Mouse (Mus musculus) fibroblast of lung, adult 2 months (primary cell): ENCODE data around the gene Cpne2.

Experiments
- DNase-seq: peaks from one replicate; pipeline ENCODE4 v3.0.0-alpha.2; 2011; ENCODE audit warnings: low read depth

Gene Cpne2

GRCm38 (mm10) chr8:94537456-94537855 is 4.7 kb downstream of the Cpne2 start:
- no peak for DNase-seq

GRCm38 (mm10) chr8:94540025-94540424 is 7.2 kb downstream of the Cpne2 start:
- DNase-seq = no peak

DNA sequence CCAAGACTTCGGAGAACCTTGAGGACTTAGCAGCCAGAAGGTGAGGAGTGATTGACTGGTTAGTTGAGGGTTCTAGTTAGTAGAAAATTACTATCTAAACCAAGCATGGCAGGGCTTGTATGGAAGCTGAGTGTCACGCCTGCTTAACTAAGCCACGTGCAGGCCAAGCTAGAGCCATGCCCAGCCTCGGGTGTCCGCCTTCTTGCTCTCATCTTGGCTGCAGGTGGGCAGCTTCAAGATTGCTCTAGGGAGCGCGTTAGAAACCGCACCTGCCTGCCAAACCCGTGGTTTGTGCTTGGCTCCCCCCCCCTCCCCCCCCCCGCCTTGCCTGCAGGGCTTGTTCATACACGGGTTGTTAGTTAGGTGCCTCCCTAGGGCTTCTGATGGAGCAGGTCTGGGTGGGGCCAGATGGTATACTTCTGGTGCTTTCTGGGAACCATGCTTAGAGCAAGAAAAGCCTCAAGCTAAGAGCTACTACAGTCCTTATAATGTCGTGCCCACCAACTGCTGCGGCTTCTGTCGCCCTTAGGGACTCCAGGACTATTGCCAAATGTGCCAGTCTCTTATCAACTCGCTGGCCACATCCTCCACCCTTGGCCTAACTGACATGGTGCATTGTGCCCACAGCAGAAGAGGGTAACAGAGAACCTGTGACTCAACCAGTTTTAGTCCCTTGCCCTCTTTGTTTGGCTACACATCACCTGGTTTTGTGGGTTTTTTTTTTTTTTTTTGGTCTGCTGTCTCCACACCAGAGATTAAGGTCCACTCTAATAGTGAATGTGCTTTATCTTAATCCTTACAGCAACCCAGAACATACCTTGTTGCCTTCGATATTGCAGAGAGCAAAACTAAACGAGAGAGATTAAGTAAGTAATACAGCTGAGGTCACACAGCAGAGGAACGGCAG is 8.4 kb downstream of the Cpne2 start:
- no peak for DNase-seq

- no peak for DNase-seq
These were observed 11.2 kb downstream of the Cpne2 start for GRCm38 (mm10) chr8:94543981-94544380.

DNA sequence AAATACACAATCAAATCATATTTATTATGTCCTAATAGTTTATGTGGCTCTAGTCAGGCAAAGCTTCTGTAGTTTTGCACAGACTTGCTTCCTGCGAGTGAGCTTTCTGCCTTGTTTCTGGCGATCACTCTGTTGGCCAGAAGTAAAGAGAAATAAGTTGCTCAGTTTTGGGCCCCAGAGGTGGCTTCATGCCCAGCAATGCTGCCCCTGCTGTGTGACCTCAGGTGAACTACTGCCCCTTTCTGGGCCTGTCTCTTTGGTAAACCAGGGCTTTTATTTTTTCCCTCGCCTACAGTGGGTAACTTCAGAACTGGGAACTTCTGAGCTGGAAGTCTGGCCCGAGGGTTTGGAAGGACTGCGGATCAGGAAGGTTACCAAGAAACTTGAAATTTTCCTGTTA is 16.3 kb downstream of the Cpne2 start:
- no peak for DNase-seq

DNA sequence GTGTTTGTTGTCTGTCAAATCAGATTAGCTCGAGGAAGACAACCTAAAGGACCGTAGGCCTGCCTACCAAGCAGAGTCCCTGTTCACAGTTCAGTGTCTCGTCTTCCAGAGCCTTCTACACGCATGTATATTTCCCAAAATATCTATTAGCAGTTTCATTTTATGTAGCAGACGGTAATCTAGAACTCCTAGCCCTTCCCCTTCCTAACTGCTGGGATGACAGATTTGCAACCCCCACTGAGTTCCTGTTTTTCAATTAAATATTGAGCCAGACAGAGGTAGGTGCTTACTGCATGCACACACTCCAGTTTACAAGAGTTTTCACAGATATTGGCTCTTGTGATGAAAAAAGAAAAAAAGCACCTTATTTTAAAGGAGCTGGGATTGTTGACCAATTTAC is 16.7 kb downstream of the Cpne2 start:
- DNase-seq = no peak

DNA sequence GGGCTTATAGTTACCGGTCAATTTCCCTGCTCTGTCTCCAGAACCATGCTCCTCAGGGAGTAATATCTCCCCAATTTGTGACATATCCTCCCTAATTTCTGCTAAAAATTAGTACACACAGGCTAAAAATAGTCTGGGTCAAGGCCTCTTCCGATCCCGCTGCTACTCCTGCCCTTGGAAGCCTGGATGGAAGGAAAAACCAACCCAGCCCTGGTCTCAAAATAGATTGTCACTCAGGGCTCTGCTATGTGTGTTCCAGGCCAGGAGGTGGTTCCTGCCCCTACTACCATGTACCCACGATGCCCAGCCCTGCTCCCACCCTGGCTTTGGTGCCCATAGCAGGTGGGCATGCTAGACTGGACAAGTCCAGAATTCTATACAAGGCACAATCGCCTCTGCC is 17.2 kb downstream of the Cpne2 start:
- DNase-seq = no peak

GRCm38 (mm10) chr8:94551471-94552422 is 19.0 kb downstream of the Cpne2 start:
- DNase-seq = no peak

- no peak for DNase-seq
These were observed 19.9 kb downstream of the Cpne2 start for GRCm38 (mm10) chr8:94552696-94553095.

GRCm38 (mm10) chr8:94557281-94557680 is 24.5 kb downstream of the Cpne2 start:
- DNase-seq = no peak

- no peak for DNase-seq
These were observed 28.5 kb downstream of the Cpne2 start for GRCm38 (mm10) chr8:94561256-94561655.

- no peak for DNase-seq
These were observed 31.6 kb downstream of the Cpne2 start for GRCm38 (mm10) chr8:94564421-94564820.

DNA sequence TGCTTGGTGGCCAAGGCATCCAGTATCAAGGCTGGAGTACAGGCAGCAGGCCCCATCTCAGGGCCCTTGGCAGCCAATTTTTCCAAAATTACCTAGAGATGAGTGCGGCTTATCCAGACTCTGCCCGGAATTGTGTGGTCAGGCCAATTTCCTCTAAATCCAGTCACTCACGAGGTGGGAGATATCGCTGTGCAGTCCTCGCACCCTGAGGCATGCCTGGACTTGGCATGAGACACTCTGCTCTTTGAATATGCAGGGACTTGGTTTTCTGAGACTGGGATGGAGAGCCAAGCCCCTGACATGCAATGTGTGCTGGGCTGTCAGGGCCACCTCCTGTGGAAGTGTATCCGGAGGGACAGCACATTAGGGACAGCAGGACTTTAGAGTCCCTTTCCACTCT is 33.2 kb downstream of the Cpne2 start:
- no peak for DNase-seq

- DNase-seq = no peak
These were observed 33.8 kb downstream of the Cpne2 start for GRCm38 (mm10) chr8:94566446-94567158.

DNA sequence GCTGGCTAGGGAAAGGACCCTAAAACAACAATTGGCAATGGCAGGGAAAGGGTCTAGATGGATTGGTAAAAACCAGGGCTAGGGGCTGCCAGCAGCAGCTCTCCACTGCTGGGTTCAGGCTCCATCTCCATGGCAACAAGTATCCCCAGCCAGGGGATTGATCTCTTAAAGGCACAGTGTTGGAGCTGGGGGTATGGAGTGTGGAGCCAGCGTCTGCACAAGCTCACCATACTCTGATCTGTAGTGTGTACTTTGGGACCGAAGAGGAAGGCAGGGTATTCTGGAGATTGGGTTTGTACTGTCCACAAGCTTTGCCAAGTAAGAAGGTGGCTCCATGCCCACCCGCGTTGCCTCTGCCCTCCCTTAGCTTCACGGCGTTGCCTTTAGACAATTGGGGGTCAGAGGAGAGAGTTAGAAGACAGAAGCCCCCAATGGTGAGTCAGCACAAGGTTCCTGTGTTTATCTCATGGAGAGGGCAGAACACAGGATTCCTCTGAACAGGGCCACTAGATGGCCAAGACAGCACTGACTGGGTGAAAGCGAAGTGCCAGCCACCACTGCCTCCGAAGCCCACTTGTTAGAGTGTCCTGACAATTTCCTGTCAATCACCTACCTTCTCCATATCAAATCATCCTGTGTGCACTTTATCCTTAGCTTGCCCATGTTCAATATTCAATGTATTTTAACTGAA is 34.5 kb downstream of the Cpne2 start:
- DNase-seq = no peak

DNA sequence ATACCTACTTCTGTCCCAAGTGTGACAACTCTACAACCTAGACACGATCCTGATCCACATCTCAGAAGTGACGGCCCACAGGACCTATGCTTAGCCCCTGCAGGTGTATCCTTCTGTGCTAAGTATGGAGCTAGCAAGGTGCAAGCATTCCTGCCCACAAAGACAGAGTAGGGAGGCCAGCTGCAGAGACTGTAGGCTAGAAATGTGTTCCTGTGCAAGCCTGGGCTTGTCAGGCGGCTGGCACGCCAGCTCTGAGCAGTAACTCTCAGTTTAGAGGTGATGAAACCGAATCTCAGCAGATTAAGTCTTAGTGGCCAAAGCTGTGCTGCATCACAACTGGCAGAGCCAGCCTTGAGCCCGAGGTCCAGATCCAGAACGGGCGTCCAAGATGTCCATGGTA is 35.3 kb downstream of the Cpne2 start:
- DNase-seq = no peak

DNA sequence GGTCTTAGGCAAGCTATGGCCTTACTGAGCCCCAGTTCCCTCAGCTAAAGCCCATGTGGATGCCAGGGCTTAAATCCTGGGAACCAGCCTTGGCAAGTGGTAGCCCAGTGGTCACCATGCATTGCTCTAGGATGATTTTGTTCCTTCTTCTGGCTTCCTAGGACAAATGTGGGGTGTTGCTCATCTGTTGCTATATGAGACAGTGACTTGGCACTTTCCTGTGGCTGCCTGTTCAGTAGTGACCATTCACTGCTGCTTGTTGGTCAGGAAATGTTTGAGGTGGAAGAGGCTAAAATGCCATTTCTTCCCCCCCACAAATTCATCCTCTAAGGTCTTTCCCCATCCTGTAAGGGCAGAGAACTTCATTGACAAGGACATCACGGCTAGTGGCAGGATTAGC is 36.6 kb downstream of the Cpne2 start:
- DNase-seq = no peak

GRCm38 (mm10) chr8:94571896-94572295 is 39.1 kb downstream of the Cpne2 start:
- DNase-seq = no peak

GRCm38 (mm10) chr8:94574159-94574907 is 41.5 kb downstream of the Cpne2 start:
- DNase-seq = no peak

GRCm38 (mm10) chr8:94575148-94575547 is 42.4 kb downstream of the Cpne2 start:
- no peak for DNase-seq
